Mouse (Mus musculus): Measurements from ENCODE around the gene Ift22. TPM values are rescaled to one million over a fixed set of nuclear protein-coding genes. Genes with fewer than 3 reads are reported as not detected.
A peak's percentile ranks its signal among the peaks of the same experiment; 100 is the strongest.

Gene Ift22
- total and polyA plus RNA-seq, 3 experiments = 7.2 to 10.9 (median 8.7) TPM

DNA sequence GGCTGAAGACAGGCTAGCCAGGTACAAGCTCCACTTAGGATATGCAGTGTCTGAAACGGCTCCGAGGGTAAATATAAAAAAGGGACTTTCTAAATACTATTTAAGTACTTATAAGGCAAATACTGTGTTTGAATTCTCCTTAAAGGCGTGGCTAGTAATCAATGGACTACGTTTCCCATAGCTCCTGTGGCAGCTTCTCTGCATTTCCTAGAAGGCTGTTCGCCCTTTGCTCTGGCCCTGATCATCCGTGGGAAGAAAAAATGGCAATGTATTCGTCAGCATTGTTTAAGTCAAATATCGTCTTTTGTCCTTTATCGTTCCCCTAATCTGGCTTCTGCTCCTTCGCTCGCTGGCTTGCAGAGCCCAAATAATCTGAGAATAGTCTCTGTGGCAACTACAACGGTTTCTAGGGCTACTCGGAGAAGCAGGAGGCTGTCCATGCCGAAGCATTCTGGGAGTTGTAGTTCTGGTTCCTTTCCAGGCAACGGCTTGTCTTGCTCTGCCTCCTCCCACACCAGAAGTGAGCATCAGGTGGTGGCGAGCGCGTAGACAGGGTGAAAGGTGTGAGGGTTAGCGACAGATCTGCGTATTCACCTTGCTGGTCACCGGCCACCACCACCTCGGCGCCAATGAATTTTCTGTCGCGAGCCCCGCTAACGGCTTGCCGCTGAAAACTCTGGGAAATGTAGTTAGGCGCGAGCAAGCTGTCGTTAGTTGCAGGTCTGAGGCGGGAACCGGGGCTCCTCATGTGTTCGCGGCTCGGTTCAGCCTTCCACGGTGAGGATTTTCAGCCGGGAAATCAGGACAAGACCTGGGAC, 10.9 kb downstream of the Ift22 start:
- Histone ChIP-seq H3K79me2 (replicated peaks; ENCODE audit: control insufficient read depth, insufficient read depth, low read length) (no peaks in the 10 kb centered on the region), H3K9ac (ENCODE audit: low read depth, low read length) (peak overlapping the region; percentile 78), H3K4me3 (peak overlapping the region; percentile 71), H3K36me3 (ENCODE audit: control insufficient read depth, insufficient read depth, low read length) (no peaks in the 10 kb centered on the region), H3K27me3 (ENCODE audit: control insufficient read depth, insufficient read depth, low read length) (no peaks in the 10 kb centered on the region), H3K4me1 (ENCODE audit: control insufficient read depth, insufficient read depth, low read length) (no peaks in the 10 kb centered on the region), H3K27ac (peak overlapping the region; percentile 68)
- peak; percentile 81 to 87 for DNase-seq
- WGBS = 2% methylated on average over 38 of the region's 38 CpGs
- intact Hi-C loops (cut with DNase I) = no loop called here
- TF ChIP-seq POLR2A (IDR thresholded peaks at IDR 0.05; ENCODE audit: insufficient read depth, low read depth, low read length) (0 out of 2 replicates have a peak, but pooled peaks have one; percentile 10), CTCF (IDR thresholded peaks at IDR 0.05) (no peak), EP300 (IDR thresholded peaks at IDR 0.05; ENCODE audit: insufficient read depth, low read depth, low read length) (peak; percentile 59; the same call in 1 of the 2 replicates)

DNA sequence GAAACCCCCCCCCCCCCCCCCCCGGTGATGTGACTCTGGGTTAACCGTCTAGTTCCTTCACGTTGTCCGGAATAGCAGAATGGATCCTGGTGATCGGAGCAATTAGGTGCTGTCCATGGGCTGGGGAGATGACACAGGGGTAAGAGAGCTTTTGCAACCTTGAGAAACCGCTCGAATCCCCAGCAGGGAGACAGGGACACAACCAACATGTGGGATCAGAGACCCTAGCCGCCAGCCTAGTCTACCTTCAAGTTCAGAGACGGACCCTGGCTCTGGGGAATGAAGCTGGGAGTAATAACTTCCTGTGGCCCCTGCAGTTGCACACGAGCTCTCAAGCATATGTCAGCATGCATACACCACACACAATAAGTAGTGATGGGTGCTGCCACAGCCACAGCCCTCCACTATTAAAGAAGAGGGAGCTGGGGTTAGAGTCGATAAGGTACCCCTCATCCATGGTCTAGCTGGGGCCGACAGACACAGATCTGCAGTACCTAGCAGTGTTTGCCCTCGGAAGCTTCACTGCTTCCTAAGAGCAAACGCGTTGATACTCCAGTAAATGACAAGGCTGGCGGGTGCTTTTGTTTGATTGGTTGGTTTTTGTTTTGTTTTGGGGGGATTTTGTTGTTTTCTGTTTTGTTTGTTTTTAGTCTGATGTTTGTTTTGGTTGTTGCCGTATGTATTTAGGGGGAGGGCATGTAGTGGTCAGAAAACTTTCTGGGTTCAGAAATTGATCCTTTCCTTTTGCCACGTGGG, 11.8 kb downstream of the Ift22 start:
- Histone ChIP-seq H3K4me1 (ENCODE audit: control insufficient read depth, insufficient read depth, low read length) (no peaks in the 10 kb centered on the region), H3K27me3 (ENCODE audit: control insufficient read depth, insufficient read depth, low read length) (no peaks in the 10 kb centered on the region), H3K79me2 (replicated peaks; ENCODE audit: control insufficient read depth, insufficient read depth, low read length) (no peaks in the 10 kb centered on the region), H3K4me3 (peak overlapping the region; percentile 71), H3K36me3 (ENCODE audit: control insufficient read depth, insufficient read depth, low read length) (no peaks in the 10 kb centered on the region), H3K27ac (no peak overlapping the region; the same call in 1 of the 2 replicates), H3K9ac (ENCODE audit: low read depth, low read length) (no peak overlapping the region)
- TF ChIP-seq CTCF (IDR thresholded peaks at IDR 0.05) = no peak
- no peak for TF ChIP-seq EP300 (IDR thresholded peaks at IDR 0.05; ENCODE audit: insufficient read depth, low read depth, low read length)
- no peak for TF ChIP-seq POLR2A (IDR thresholded peaks at IDR 0.05; ENCODE audit: insufficient read depth, low read depth, low read length)
- 21% methylated on average over 18 of the region's 18 CpGs for WGBS
- intact Hi-C loops (cut with DNase I) = loop anchor here (10.0 kb wide), 1 partner anchor 185 kb away; no protein-coding TSS in a partner anchor
- DNase-seq = peak in 1 of 2 experiments; percentile 33

DNA sequence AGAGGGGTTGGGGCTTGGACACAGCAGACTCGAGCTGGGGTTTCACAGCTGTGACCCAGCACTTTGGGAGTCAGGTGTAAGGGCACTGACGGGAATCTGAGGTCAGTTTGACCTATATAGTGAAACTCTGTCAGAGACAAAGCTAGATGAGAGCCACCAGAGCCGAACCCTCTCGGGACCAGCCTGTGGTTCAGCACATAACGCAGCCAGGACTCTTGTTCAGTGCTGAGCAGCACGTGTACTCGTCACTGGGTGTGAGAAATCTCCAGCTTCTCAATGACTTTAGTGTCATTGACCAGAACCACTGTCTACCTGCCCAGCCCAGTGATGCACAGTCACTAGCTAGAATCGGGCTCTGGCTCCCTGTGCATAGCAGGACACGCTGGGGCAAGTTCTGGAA, 14.9 kb downstream of the Ift22 start:
- no peak overlapping the region for H3K4me3 ChIP-seq
- H3K9ac ChIP-seq (ENCODE audit: low read depth, low read length) = no peak overlapping the region
- H3K4me1 ChIP-seq (ENCODE audit: control insufficient read depth, insufficient read depth, low read length) = no peaks in the 10 kb centered on the region
- H3K27ac ChIP-seq = no peak overlapping the region
- 78% methylated on average over 9 of the region's 9 CpGs for WGBS
- DNase-seq = no peak
- intact Hi-C loops (cut with DNase I) = loop anchor here (10.0 kb wide), 1 partner anchor 182 kb away; no protein-coding TSS in a partner anchor
- H3K27me3 ChIP-seq (ENCODE audit: control insufficient read depth, insufficient read depth, low read length) = no peaks in the 10 kb centered on the region
- H3K79me2 ChIP-seq (replicated peaks; ENCODE audit: control insufficient read depth, insufficient read depth, low read length) = no peaks in the 10 kb centered on the region
- no peak for TF ChIP-seq CTCF (IDR thresholded peaks at IDR 0.05)
- no peak for TF ChIP-seq EP300 (IDR thresholded peaks at IDR 0.05; ENCODE audit: insufficient read depth, low read depth, low read length)
- H3K36me3 ChIP-seq (ENCODE audit: control insufficient read depth, insufficient read depth, low read length) = no peaks in the 10 kb centered on the region

DNA sequence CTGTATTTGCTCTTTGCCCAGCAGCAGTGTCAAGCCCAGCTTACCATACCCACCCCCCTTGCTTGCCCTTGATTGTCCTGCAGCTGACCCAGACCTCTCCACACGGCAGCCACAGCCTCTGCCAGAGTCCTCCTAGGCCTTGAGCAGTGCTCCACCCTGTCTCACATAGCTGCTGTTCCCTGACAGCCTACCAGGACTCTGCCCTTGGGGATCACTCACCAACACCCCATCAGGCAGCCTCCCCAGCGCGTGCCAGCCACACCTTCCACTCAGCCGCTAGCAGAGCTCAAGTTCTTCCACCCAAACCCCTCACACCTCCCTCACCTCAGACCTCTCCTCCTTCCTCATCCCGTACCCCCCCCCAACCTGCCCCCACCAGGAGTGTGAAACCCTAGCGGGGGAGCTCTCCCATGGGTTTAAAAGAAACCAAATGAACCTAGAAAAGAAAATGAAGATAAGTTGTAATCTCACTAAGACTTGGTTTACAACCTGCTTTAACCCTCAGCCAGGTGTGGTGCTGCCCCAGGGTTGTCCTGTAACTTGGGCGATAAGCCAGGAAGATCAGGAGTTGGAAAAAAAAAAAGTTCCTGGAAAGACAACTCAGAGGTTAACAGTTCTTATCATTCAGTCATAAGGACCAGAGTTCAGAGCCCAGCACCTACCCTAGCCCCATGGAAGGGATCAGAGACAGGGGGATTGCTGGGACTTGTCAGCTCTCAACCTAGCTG, 16.0 kb downstream of the Ift22 start:
- Histone ChIP-seq H3K4me3 (no peak overlapping the region), H3K4me1 (ENCODE audit: control insufficient read depth, insufficient read depth, low read length) (no peaks in the 10 kb centered on the region), H3K27ac (no peak overlapping the region), H3K27me3 (ENCODE audit: control insufficient read depth, insufficient read depth, low read length) (no peaks in the 10 kb centered on the region), H3K9ac (ENCODE audit: low read depth, low read length) (no peak overlapping the region), H3K36me3 (ENCODE audit: control insufficient read depth, insufficient read depth, low read length) (no peaks in the 10 kb centered on the region), H3K79me2 (replicated peaks; ENCODE audit: control insufficient read depth, insufficient read depth, low read length) (no peaks in the 10 kb centered on the region)
- DNase-seq = no peak
- WGBS = 62% methylated on average over 7 of the region's 7 CpGs
- TF ChIP-seq POLR2A (IDR thresholded peaks at IDR 0.05; ENCODE audit: insufficient read depth, low read depth, low read length) = no peak
- no peak for TF ChIP-seq EP300 (IDR thresholded peaks at IDR 0.05; ENCODE audit: insufficient read depth, low read depth, low read length)
- no peak for TF ChIP-seq CTCF (IDR thresholded peaks at IDR 0.05)
- intact Hi-C loops (cut with DNase I) = loop anchor here (10.0 kb wide), 1 partner anchor 181 kb away; no protein-coding TSS in a partner anchor

DNA sequence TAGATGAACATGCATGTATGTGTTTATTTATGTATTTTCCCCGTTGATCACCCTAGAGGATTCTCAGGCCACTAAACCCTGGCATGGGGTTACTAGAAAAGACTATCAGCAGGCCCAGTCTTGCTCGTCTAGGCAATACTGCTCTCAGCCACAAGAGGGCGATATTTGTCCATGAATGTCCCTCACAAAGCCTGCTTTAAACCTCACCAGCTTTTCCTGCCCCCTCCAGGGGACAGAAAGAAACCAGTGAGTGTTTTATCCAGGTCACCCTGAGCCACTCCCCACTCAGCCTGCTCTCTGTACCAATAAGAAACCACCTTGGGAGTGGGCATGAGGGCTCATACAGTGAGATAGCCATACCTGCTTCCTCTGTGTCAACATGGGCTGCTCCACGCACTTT, 21.1 kb downstream of the Ift22 start:
- 24% methylated on average over 4 of the region's 4 CpGs for WGBS
- TF ChIP-seq CTCF (IDR thresholded peaks at IDR 0.05) (peak; percentile 95), POLR2A (IDR thresholded peaks at IDR 0.05; ENCODE audit: insufficient read depth, low read depth, low read length) (no peak), EP300 (IDR thresholded peaks at IDR 0.05; ENCODE audit: insufficient read depth, low read depth, low read length) (peak; percentile 91)
- Histone ChIP-seq H3K79me2 (replicated peaks; ENCODE audit: control insufficient read depth, insufficient read depth, low read length) (no peaks in the 10 kb centered on the region), H3K36me3 (ENCODE audit: control insufficient read depth, insufficient read depth, low read length) (no peaks in the 10 kb centered on the region), H3K27ac (no peak overlapping the region), H3K9ac (ENCODE audit: low read depth, low read length) (no peak overlapping the region), H3K27me3 (ENCODE audit: control insufficient read depth, insufficient read depth, low read length) (no peaks in the 10 kb centered on the region), H3K4me1 (ENCODE audit: control insufficient read depth, insufficient read depth, low read length) (peaks cover 1% of the 10 kb centered on the region; the same call in 1 of the 2 replicates), H3K4me3 (no peak overlapping the region)
- intact Hi-C loops (cut with DNase I) = loop anchor here (1.0 to 10.0 kb wide), 2 partner anchors 42 to 176 kb away; no protein-coding TSS in a partner anchor
- peak; percentile 72 to 84 for DNase-seq

All from heart, adult 2 months (tissue).